Mouse (Mus musculus) gonadal fat pad, adult 2 months (tissue): ENCODE data around the gene Serf2. TPM values are rescaled to one million over a fixed set of nuclear protein-coding genes. Genes with fewer than 3 reads are reported as not detected.

Source experiments
- DNase-seq: peaks from one replicate; pipeline ENCODE4 v3.0.0-alpha.2; 2012; ENCODE audit warnings: low read depth
- polyA plus RNA-seq: library from polyadenylated mRNA; depleted of rRNA; stranded (reverse); fragments of >200 nt; gene quantifications from 2 replicates; pipeline ENCODE4 v1.2.3, GENCODE M21; 2012; rRNA removed

Gene Serf2
- polyA plus RNA-seq: 364 and 410 TPM in 2 replicates

DNA sequence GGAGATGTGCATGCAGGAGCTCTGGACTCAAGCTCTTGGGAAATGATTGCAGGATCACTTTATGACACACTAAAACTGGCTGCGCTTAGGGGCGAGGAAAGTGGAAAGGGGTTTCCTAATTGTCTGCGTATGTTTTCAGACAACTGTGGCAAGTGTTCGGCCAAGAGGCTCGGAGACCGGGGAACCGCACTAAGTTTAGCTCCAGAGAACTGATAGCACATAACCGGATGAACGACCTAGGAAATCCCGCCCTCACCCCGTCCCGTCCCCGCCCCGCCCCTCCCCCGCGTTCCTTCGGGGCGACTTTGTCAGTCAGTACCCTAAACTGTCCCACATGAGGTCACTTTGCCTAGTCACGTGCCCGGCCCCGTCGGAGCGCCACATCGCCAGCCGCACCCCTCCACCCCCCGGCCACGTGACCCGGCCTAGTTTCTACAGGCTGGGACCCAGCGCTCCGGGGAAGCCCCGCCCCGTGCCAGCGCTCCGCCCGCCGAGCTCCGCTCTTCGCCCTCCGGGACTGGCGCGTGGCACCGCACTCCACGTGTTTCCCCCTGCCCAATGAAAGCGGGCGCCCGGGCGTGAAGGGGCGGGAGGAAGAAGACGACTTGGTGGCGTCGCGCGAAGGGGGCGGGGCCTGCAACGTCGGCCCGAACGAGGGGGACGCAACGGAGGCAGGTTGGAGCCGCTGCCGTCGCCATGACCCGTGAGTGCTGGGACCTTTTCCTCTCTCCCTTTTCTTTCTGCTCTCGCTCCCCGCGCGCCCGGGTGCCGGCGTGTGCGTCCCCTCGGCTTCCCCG is at the start of gene Serf2:
Gene Serf2, plus strand, starts transcription at position 457 of the 797 bp plus-strand sequence.
- peak; percentile 86 for DNase-seq

DNA sequence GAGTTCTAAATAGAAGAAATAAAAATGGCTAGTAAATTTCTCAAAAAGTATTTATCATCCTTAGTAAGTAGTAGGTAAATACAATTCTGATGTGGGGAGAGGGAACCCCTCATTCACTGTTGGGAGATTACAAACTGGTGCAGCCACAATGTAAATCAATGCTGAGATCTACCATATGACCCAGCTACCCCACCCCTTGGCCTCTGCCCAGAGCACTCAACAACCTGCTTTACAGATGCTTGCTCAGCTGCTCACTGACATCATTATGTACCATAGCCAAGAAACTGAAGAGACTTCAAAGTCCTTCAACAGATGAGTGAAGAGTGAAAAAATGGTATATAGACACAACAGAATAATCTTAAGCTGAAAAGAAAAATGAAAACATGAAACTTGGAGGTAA is 45.7 kb upstream of the Serf2 start:
- no peak for DNase-seq

DNA sequence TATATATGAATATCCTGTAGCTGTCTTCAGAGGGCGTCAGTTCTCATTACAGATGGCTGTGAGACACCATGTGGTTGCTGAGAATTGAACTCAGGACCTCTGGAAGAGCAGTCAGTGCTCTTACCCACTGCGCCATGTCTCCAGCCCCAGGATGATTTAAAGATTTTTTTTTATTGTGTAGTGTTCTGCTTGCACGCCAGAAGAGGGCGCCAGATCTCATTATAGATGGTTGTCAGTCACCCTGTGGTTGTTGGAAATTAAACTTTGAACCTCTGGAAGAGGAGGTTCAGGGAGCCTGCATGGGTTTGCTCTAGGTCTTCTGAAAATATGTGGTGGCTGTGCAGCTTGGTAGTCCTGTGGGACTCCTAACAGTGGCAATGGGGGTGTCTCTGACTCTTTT is 40.8 kb upstream of the Serf2 start:
- no peak for DNase-seq

DNA sequence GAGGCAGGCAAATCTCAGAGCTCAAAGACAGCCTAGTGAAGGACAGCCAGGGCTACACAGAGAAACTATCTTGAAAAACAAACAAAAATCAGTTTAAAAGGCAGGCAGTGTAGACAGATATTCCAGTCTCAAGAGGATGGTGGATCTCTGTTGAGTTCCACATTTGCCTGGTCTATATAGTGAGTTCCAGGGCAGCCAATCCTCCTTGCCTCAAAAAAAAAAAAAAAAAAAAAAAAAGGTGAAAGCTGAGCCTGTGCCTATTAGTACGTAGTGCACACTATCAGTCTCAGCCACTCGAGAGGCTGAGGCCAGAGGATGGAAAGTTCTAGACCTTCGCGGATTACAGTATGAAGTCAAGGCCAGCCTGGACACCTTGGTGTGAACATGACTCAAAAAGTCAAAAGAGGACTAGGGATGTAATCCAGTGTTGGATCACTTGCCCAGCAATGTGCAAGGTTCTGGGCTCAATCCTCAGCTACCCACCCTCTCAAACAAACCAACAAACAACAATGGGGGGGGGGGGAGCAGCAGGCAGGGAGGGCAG is 36.1 kb upstream of the Serf2 start:
- no peak for DNase-seq

DNA sequence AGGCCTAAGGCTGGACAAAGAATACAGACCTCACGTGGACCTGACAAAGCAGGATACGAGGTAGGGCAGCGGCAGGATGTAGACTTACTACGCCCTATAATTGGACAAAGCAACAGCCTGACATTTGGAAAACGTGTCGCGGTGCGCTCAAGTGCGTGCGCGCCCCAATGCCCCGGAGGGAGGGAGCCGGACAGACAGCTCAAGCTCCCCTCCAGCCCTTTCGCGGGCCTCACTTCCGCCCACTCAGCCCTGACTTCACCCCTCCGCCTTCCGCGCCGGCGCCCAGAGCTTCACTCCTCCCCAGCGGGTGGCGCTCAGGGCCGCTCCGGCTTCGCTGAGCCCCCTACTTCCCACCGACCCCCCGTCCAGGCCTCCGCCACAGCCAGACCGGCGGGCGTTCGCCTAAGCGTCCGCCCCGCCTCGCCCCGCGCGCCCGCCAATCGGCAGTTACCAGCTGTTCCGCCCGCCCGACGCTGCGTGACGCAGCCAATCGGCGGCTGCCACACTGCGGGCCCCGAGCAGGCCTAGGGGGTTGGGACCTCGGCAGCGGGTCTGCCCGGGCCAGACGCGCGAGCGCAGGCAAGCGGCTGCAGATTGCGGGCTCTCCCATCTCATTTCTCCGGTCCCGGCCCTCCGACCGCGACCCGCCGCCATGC is 35.5 kb upstream of the Serf2 start, which contains the start of the genes Pdia3 and Catsper2:
Gene Pdia3, plus strand, starts transcription at position 389 of the 656 bp plus-strand sequence.
Gene Catsper2, minus strand, starts transcription at position 406 of the 656 bp plus-strand sequence.
- peak; percentile 19 for DNase-seq

DNA sequence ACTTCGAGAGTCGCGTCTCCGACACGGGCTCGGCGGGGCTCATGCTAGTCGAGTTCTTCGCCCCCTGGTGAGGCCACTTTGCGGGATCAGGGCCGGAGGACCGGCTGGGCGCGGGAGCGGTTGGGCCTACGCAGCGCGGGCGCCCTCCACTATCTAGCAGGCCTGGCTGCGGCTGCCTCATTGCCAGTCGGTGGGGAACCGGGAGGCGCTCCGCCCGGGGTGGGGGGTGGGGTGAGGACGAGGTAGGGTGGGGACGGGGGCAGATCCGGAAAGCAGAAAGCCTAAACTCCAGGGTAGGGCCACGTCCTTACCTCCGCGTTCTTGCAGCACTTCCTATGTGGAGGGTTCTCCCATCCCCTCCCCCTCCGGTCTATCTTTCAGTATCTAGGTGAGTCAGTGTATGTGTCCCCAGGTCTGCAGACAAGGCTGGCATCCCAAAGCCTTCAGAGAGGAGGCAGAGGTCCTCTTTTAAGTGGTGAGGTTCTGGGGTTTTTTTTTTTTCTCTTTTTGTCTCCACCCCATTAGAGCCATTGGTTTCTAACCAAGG is 34.8 kb upstream of the Serf2 start:
- DNase-seq: peak; percentile 13

DNA sequence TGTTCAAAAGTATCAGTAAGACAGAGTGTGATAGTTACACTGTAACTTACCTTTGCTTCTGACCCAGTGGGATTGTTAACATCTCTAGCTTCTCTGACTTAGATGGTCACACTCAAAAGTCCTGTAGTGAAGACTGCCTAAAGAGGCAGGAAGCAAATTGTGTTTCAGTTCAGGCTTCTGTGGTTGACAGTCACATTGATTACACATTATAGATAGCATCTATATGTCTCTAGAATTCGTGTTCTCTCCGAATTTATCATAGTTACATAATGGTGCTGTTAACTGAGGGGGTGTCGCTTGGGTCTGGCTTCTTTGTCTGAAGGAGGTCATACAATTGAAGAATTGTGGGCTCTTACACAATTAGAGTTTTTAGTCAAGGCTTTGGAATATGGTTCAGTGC is 33.9 kb upstream of the Serf2 start:
- DNase-seq: no peak

DNA sequence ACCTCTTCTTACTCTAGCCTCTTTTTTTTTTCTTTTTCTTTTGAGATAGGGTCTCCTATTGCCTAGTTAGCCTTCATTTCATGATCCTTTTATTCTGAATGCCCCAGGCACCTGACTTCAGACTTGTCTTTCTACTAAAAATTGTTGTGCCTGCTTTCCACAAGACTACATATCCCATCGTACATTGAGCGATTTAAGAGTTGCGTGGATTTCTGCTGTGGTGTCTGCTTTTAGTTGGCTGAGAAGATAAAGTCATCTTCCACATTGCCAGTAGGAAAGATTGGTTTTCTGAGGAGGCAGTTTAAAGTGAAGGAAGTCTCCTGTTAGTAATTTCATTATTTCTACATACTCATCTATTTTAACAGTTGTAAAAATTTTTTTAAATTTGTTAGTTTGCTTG is 33.4 kb upstream of the Serf2 start:
- DNase-seq: no peak

DNA sequence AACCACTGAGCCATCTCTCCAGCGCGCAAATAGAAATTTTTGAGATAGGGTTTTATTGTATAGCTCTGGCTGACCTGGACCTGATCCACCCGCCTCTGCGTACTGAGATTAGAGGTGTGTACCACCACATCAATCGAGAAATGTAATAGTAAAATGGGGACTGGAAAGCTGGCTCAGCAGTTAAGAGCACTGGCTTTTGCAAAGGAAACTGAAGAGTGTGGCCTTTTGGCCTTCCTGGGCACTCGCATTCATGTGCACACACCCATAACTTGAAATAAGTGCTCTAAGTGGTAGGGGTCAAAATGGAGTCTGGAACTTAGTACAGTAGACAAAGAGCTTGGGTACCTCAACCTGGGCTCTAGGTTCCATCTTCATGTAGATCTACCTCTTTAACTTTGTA is 32.6 kb upstream of the Serf2 start:
- no peak for DNase-seq

DNA sequence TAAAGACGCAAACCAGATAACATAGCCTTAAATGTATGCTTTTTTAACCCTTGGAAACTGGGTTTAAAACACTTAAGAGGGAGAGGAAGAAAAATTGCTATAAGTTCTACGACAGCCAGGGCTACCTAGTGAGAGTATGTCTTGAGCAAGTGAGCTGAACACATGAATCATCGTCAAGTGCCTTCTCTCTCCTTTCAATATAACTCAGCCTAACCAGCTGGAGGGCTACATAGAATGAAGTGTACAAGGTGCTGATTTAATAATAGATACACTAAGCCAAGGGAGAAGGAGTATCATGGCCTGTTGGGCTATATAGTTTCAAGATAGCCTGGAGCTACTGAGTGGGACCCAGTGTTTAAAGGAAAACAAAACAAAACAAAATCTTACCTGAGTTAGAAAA is 30.5 kb upstream of the Serf2 start:
- no peak for DNase-seq

DNA sequence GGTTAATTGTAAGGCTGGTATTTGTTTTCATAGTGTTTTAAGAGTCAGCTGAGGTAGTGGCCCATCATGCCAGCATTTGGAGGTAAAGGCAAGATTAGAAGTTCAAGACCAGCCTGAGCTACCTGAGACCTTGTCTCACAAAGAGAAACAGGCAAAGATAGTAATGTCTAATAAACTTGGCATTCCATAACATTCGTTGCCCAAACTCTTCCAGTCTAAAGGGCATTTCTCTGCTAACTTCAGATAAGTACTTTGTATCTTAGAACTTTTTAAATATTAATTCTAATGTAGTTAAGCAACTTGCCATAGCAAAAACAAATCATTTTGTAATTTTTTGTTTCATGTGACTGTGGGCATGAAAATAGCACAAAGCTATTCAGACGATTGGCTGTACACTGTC is 25.8 kb upstream of the Serf2 start:
- DNase-seq: no peak

DNA sequence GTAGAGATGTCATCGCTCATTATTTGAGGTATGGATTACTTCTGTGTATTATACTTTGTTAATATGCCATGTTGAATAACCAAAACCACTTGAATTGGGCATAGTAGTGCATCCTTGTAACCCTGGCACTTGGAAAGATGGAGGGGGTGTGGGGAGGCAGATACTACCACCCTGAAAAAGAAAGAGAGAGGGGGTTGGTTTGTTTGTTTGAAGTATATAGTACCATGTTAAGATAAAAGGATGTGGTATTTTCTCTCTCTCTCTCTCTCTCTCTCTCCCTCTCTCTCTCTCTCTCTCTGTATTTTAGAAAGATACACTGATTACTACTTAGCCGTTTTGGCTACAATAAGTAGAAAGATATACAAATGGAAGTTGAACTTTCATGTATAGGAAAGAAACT is 23.1 kb upstream of the Serf2 start:
- no peak for DNase-seq

DNA sequence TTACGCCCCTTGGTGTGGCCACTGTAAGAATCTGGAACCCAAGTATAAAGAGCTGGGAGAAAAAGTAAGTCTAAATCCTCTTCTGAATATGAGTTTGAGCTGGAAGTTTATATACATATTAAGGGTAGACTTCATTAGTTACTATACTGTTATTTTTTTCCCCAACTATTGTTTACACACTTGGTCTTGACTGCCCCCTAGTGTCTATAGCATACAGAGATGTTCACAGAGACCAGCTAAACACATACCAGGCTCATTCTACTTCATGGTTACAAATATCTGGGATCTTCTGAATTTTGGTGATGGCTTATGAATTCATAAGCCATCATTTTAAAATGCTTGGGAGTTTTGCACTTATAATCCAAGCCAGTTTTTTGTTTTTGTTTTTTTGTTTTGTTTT is 14.1 kb upstream of the Serf2 start:
- DNase-seq: no peak

DNA sequence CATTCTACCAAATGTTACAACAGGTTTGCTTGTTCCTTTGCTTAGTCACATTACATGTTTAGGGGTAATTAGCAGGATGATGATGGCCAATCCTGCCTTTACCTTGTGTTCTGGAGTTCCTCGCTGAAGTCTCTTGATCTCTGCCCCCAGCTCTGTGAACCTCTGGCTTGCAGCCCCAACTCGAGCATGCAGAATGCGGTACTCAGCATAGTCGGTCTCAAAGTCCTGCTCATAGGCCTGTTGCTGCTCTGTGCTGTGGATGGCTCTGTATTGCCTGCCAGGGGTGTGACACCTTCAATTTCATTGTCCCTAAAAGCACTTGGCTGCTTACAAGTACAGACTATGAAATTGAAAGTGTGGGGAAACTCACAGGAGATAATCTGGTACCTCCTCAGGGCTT is 9.2 kb upstream of the Serf2 start:
- no peak for DNase-seq

DNA sequence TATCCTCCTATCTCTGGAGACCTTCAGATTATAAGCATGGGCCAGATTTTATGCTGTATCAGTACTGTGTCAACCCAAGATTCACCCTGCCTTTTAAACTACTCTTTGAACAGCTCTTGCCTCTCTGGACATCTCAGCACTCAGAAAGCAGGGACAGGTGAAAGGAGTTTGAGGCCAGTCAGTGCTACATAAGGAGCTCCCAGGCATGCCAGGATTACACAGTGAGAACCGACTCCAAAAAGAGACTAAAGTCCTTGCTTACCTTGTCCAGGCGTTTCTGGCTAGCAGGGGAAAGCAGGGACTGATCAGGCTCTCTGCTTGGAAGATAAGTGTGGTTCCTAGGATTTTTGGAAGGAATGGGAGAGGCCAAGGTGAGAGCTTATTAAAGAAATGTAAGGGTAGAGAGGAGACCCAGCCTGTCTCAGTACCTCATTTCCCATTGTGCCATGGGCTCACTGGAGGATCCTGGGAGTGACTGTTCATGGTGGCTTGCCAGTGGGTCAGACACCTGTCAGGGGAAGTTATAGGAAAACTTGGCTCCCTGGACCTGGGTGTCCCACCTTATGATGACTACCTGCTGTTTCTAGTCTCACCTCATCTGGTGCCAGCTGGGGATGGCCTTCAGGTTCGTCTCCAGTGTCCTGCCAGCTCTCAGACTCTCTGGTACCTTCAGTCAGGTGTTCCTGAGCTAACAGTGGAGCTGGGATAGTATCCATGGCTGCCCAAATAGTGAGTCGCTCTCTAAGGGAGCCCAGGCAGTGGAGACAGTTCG is 8.0 kb upstream of the Serf2 start:
- no peak for DNase-seq

DNA sequence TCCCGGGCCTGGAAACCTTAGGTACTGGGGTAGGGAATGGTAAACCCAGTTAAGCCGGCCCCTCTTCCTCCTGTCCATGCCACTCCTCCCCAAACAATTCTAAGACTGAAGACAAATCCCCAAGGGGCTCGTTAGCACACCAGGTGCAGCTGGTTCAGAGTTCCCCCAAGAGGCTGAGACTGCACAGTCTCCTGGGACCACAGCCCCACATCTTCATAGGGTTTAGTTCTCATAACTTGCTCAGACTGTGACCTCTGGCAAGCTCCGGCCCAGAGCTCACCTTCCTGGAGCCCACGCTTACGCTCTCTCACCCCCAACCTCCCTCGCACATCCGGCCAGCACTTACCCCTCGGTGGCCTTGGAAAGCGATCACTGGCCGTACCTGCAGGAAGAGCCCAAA is 7.2 kb upstream of the Serf2 start:
- DNase-seq: no peak

DNA sequence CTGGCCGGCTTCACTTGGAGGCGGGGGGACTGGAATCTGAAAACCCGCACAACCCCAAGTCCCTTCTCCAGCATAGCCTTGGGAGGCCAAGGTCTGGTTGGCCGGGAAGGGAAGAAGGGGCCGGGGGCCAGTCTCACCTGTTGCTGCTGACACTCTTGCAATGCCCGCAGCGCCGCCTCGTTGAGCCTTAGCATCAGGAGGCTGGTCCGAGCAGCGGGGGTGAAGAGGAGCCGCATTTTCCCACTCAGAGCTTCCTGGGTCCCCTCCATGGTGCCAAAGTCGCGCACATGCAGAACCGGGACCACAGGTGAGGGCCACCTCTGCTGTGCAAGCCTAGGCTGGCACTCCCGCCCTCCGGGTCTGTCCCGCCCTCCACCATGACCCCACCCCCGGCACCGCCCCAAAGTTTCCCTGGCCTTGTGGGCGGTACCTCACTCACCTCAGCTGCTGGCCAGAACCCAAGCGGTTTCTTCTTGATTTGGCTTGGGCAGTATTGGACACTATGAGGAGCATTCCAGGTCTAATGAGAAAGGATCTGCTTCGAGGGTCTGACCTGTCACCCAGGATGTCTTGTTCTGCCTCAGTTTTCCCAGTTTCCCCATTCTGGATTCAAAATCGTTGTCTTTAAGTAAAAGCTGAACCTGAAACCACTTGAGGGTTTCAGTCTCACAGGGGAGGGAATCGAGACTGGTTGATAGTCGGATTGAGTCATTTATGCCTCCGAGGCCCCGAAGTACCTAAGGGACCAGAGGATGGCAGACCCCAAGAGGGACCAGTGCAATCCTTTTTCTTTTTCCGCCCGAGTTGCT is 6.5 kb upstream of the Serf2 start:
- DNase-seq: peak; percentile 54

DNA sequence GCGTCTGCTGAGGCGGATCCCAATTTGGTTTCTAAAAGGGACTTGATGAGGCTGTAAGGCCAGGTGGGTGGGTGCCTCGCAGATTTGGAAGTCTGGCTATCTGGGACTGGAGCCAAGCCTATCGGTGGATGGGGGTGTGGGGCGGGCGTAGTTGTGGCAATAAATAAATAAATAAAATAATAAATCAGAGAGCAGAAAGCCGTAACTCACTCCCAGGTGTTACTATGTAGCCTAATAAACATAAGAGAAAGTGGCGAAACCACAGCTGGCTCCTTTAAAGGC is 6.0 kb upstream of the Serf2 start:
- DNase-seq: no peak

DNA sequence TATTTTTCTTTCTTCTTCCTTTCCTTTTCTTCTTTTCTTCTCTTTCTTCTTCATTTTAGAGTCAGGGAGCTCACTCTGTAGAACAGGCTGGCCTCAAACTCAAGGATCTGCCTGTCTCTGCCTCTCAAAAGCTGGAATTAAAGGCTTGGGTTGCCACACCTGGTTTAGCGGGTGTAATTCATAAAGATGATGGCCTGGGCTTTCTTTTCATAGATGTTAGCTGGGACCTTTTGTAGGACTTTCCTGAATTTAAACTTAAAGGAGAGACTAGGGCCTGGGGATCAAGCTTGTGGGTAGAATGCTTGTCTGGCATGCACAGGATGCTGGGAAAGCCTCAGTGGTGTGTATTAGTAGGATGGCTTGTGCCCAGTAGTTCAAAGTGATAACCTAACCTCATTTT is 4.8 kb upstream of the Serf2 start, which contains the start of gene Ell3:
Gene Ell3, minus strand, starts transcription at position 101 of the 400 bp plus-strand sequence.
- DNase-seq: no peak

DNA sequence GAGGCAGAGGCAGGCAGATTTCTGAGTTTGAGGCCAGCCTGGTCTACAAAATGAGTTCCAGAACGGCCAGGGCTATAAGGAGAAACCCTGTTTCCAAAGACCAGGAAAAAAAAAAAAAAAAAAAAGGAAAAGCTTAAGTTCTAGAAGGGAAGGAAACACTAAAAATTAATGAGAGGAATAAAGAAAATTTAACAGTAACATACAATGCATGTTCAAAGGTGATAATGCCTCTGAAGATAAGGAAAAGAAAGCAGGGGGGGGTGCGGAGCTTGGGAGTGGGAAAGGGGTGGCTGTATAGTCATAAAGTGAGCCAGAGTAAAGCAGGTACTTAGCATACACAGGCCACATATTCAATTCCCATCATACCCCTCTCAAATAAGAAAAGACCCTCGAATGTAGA is 3.9 kb upstream of the Serf2 start:
- no peak for DNase-seq

DNA sequence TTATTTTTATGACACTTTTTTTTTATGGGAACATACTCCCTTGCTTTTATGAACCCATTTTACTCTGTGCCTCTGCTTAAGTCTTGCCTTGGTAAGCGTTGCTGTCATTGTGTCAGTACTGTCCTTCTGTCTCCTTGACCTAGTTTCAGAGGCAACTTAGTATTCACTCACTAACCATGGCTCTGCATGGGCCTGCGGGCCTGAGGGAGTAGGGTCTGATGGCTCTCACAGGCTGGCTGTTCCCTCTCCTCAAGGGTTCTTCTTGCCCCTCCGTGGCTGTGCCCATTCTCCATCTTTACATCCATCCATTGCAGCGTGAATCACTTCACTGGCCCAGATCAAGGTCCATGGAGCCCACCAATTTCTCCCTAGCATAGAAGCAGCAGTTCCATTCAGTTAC is 2.5 kb upstream of the Serf2 start:
- no peak for DNase-seq
